Mouse (Mus musculus): Measurements from ENCODE around the gene Prdm11. TPM values are rescaled to one million over a fixed set of nuclear protein-coding genes. Genes with fewer than 3 reads are reported as not detected.

Prdm11 gene
- total RNA-seq, 2 experiments from 2014 or later: 59.3 to 65.4 TPM

- no peak for DNase-seq (ENCODE audit: low spot score in 2 of 2)
Observed at GRCm38 (mm10) chr2:93013415-93014092, 32.4 kb downstream of the Prdm11 start.

GRCm38 (mm10) chr2:93012976-93013375, 33.0 kb downstream of the Prdm11 start:
- no peak for DNase-seq (ENCODE audit: low spot score in 2 of 2)

GRCm38 (mm10) chr2:93011933-93012332, 34.0 kb downstream of the Prdm11 start:
- DNase-seq (ENCODE audit: low spot score in 2 of 2): no peak

GRCm38 (mm10) chr2:93011465-93011864, 34.5 kb downstream of the Prdm11 start:
- DNase-seq (ENCODE audit: low spot score in 2 of 2): no peak

GRCm38 (mm10) chr2:93007967-93008685, 37.8 kb downstream of the Prdm11 start:
- DNase-seq (ENCODE audit: low spot score in 2 of 2): no peak

- DNase-seq (ENCODE audit: low spot score in 2 of 2): no peak
Observed at GRCm38 (mm10) chr2:93005028-93005427, 40.9 kb downstream of the Prdm11 start.

- no peak for DNase-seq (ENCODE audit: low spot score in 2 of 2)
Observed at GRCm38 (mm10) chr2:92991976-92992375, 54.0 kb downstream of the Prdm11 start.

- DNase-seq (ENCODE audit: low spot score in 2 of 2): no peak
Observed at GRCm38 (mm10) chr2:92989593-92989992, 56.4 kb downstream of the Prdm11 start.

- no peak for DNase-seq (ENCODE audit: low spot score in 2 of 2)
Observed at GRCm38 (mm10) chr2:92987901-92988631, 57.9 kb downstream of the Prdm11 start.

GRCm38 (mm10) chr2:92987108-92987618, 58.8 kb downstream of the Prdm11 start:
- DNase-seq (ENCODE audit: low spot score in 2 of 2): no peak

GRCm38 (mm10) chr2:92985600-92985999, 60.4 kb downstream of the Prdm11 start:
- no peak for DNase-seq (ENCODE audit: low spot score in 2 of 2)

GRCm38 (mm10) chr2:92985171-92985570, 60.8 kb downstream of the Prdm11 start:
- no peak for DNase-seq (ENCODE audit: low spot score in 2 of 2)

GRCm38 (mm10) chr2:92984321-92985108, 61.5 kb downstream of the Prdm11 start:
- DNase-seq (ENCODE audit: low spot score in 2 of 2): no peak

GRCm38 (mm10) chr2:92983273-92983620, 62.7 kb downstream of the Prdm11 start:
- DNase-seq (ENCODE audit: low spot score in 2 of 2): no peak

GRCm38 (mm10) chr2:92982591-92983272, 63.2 kb downstream of the Prdm11 start:
- no peak for DNase-seq (ENCODE audit: low spot score in 2 of 2)

GRCm38 (mm10) chr2:92980165-92980564, 65.8 kb downstream of the Prdm11 start:
- no peak for DNase-seq (ENCODE audit: low spot score in 2 of 2)

GRCm38 (mm10) chr2:92975031-92975790, 70.8 kb downstream of the Prdm11 start:
- DNase-seq (ENCODE audit: low spot score in 2 of 2): no peak

GRCm38 (mm10) chr2:92973646-92974045, 72.3 kb downstream of the Prdm11 start:
- no peak for DNase-seq (ENCODE audit: low spot score in 2 of 2)

- DNase-seq (ENCODE audit: low spot score in 2 of 2): no peak
Observed at GRCm38 (mm10) chr2:92972071-92972470, 73.9 kb downstream of the Prdm11 start.

- DNase-seq (ENCODE audit: low spot score in 2 of 2): no peak
Observed at GRCm38 (mm10) chr2:92971536-92971935, 74.4 kb downstream of the Prdm11 start.
